Mouse (Mus musculus): ENCODE results near the gene Fads2. TPM values are rescaled to one million over a fixed set of nuclear protein-coding genes. Genes with fewer than 3 reads are reported as not detected.

Fads2 gene
- polyA plus RNA-seq, 2 experiments, result 22.7 to 41.9 TPM

GRCm38 (mm10) chr19:10080384-10080783 is 21.2 kb downstream of the Fads2 start:
- DNase-seq (ENCODE audit: low read depth in 3 of 3, low spot score in 3 of 3) (no peak), ATAC-seq (ENCODE audit: insufficient read depth) (no peak)
- TF ChIP-seq CTCF (IDR thresholded peaks at IDR 0.05; ENCODE audit: low read depth), result no peak
- no peak for TF ChIP-seq EP300 (IDR thresholded peaks at IDR 0.05; ENCODE audit: low read depth)
- Histone ChIP-seq H3K4me1 (replicated peaks; ENCODE audit: control insufficient read depth in 2 of 2, insufficient read depth in 2 of 2, low read length in 1 of 2) (no peaks in the 10 kb centered on the region), H3K36me3 (replicated peaks; ENCODE audit: control insufficient read depth, insufficient read depth, low read depth) (peaks cover 42% of the 10 kb centered on the region), H3K27ac (no peak overlapping the region), H3K4me3 (ENCODE audit: insufficient read depth in 1 of 2, low read depth in 2 of 2, low read length in 2 of 2) (no peak overlapping the region), H3K27me3 (ENCODE audit: control insufficient read depth, insufficient read depth, low read length) (no peaks in the 10 kb centered on the region), H3K9me3 (ENCODE audit: control insufficient read depth, low read length) (no peaks in the 10 kb centered on the region), H3K9ac (replicated peaks) (no peak overlapping the region), H3K4me2 (ENCODE audit: low read depth) (no peak overlapping the region)
- 86% methylated on average over 7 of the region's 7 CpGs for WGBS (ENCODE audit: insufficient replicate concordance)

- Histone ChIP-seq H3K4me2 (ENCODE audit: low read depth) (no peak overlapping the region), H3K9ac (replicated peaks) (no peak overlapping the region), H3K9me3 (ENCODE audit: control insufficient read depth, low read length) (no peaks in the 10 kb centered on the region), H3K27ac (no peak overlapping the region), H3K4me1 (replicated peaks; ENCODE audit: control insufficient read depth in 2 of 2, insufficient read depth in 2 of 2, low read length in 1 of 2) (no peaks in the 10 kb centered on the region), H3K4me3 (ENCODE audit: insufficient read depth in 1 of 2, low read depth in 2 of 2, low read length in 2 of 2) (no peak overlapping the region), H3K27me3 (ENCODE audit: control insufficient read depth, insufficient read depth, low read length) (no peaks in the 10 kb centered on the region), H3K36me3 (replicated peaks; ENCODE audit: control insufficient read depth, insufficient read depth, low read depth) (peaks cover 50% of the 10 kb centered on the region)
- TF ChIP-seq CTCF (IDR thresholded peaks at IDR 0.05; ENCODE audit: low read depth) (no peak), EP300 (IDR thresholded peaks at IDR 0.05; ENCODE audit: low read depth) (no peak)
- WGBS (ENCODE audit: insufficient replicate concordance), result 79% methylated on average over 6 of the region's 6 CpGs
- DNase-seq (ENCODE audit: low read depth in 3 of 3, low spot score in 3 of 3) (no peak), ATAC-seq (ENCODE audit: insufficient read depth) (no peak)
Observed at GRCm38 (mm10) chr19:10078392-10078791, 23.2 kb downstream of the Fads2 start.

GRCm38 (mm10) chr19:10073145-10073544 is 28.4 kb downstream of the Fads2 start:
- Histone ChIP-seq H3K4me1 (replicated peaks; ENCODE audit: control insufficient read depth in 2 of 2, insufficient read depth in 2 of 2, low read length in 1 of 2) (no peaks in the 10 kb centered on the region), H3K9me3 (ENCODE audit: control insufficient read depth, low read length) (no peaks in the 10 kb centered on the region), H3K27me3 (ENCODE audit: control insufficient read depth, insufficient read depth, low read length) (no peaks in the 10 kb centered on the region), H3K4me2 (ENCODE audit: low read depth) (no peak overlapping the region), H3K9ac (replicated peaks) (no peak overlapping the region), H3K36me3 (replicated peaks; ENCODE audit: control insufficient read depth, insufficient read depth, low read depth) (peaks cover 37% of the 10 kb centered on the region), H3K27ac (no peak overlapping the region), H3K4me3 (ENCODE audit: insufficient read depth in 1 of 2, low read depth in 2 of 2, low read length in 2 of 2) (no peak overlapping the region)
- 73% methylated on average over 5 of the region's 5 CpGs for WGBS (ENCODE audit: insufficient replicate concordance)
- ATAC-seq (ENCODE audit: insufficient read depth), result no peak
- TF ChIP-seq EP300 (IDR thresholded peaks at IDR 0.05; ENCODE audit: low read depth) (no peak), CTCF (IDR thresholded peaks at IDR 0.05; ENCODE audit: low read depth) (no peak)
- DNase-seq (ENCODE audit: low read depth in 3 of 3, low spot score in 3 of 3), result no peak

DNA sequence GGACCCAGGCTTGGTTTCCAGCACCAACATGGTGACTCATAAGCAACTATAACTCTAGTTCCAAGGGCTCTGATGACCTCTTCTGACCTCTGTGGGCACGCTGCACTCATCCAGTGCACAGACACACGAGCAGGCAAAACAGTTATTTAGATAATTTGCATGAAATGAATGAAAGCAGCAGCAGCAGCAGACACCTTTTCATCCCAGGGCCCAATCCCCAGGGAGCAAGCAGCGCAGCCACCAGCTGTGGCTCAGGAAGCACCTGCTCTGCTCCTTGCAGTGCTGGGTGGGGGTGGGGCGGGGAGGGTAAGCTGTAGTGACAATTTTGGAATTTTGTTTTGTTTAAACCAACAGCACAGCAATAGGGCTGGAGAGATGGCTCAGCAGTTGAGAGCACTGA is 29.7 kb downstream of the Fads2 start:
- ATAC-seq (ENCODE audit: insufficient read depth) (no peak), DNase-seq (ENCODE audit: low read depth in 3 of 3, low spot score in 3 of 3) (no peak)
- H3K9me3 ChIP-seq (ENCODE audit: control insufficient read depth, low read length), result no peaks in the 10 kb centered on the region
- TF ChIP-seq CTCF (IDR thresholded peaks at IDR 0.05; ENCODE audit: low read depth), result no peak
- no peak for TF ChIP-seq EP300 (IDR thresholded peaks at IDR 0.05; ENCODE audit: low read depth)
- H3K27me3 ChIP-seq (ENCODE audit: control insufficient read depth, insufficient read depth, low read length), result no peaks in the 10 kb centered on the region
- H3K4me1 ChIP-seq (replicated peaks; ENCODE audit: control insufficient read depth in 2 of 2, insufficient read depth in 2 of 2, low read length in 1 of 2), result no peaks in the 10 kb centered on the region; a peak in 1 of 4 replicates
- H3K4me2 ChIP-seq (ENCODE audit: low read depth), result no peak overlapping the region
- WGBS (ENCODE audit: insufficient replicate concordance), result 68% methylated on average over 4 of the region's 4 CpGs
- H3K9ac ChIP-seq (replicated peaks), result no peak overlapping the region
- no peak overlapping the region for H3K27ac ChIP-seq
- no peak overlapping the region for H3K4me3 ChIP-seq (ENCODE audit: insufficient read depth in 1 of 2, low read depth in 2 of 2, low read length in 2 of 2)
- H3K36me3 ChIP-seq (replicated peaks; ENCODE audit: control insufficient read depth, insufficient read depth, low read depth), result peaks cover 35% of the 10 kb centered on the region

DNA sequence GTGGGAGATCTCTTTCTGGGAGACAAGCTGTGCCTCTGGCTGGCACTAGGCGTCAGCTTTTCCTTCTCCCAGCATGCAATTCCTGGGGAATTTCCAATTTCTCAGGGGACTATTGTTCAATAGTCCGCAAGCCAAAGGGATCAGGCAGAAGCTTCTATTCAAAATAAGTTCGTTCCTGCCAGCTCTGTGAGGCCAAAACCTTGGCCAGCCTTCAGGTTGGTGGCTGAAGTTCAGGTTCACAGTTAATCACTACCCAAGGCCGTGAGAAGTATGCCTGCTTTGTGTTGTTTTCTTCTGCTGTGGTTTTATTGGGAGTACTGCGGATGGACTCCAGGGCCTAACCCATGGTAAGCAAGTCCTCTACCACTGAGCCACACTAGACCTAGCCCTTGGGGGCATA is 30.4 kb downstream of the Fads2 start:
- ATAC-seq (ENCODE audit: insufficient read depth) (no peak), DNase-seq (ENCODE audit: low read depth in 3 of 3, low spot score in 3 of 3) (no peak)
- H3K27ac ChIP-seq, result no peak overlapping the region
- WGBS (ENCODE audit: insufficient replicate concordance), result 74% methylated on average over 5 of the region's 5 CpGs
- H3K4me2 ChIP-seq (ENCODE audit: low read depth), result no peak overlapping the region
- H3K9me3 ChIP-seq (ENCODE audit: control insufficient read depth, low read length), result no peaks in the 10 kb centered on the region
- H3K9ac ChIP-seq (replicated peaks), result no peak overlapping the region
- H3K36me3 ChIP-seq (replicated peaks; ENCODE audit: control insufficient read depth, insufficient read depth, low read depth), result peaks cover 29% of the 10 kb centered on the region
- no peaks in the 10 kb centered on the region for H3K27me3 ChIP-seq (ENCODE audit: control insufficient read depth, insufficient read depth, low read length)
- H3K4me1 ChIP-seq (replicated peaks; ENCODE audit: control insufficient read depth in 2 of 2, insufficient read depth in 2 of 2, low read length in 1 of 2), result peaks cover 0 to 4% of the 10 kb centered on the region in 2 experiments; a peak in 3 of 4 replicates
- TF ChIP-seq EP300 (IDR thresholded peaks at IDR 0.05; ENCODE audit: low read depth) (no peak), CTCF (IDR thresholded peaks at IDR 0.05; ENCODE audit: low read depth) (no peak)
- H3K4me3 ChIP-seq (ENCODE audit: insufficient read depth in 1 of 2, low read depth in 2 of 2, low read length in 2 of 2), result no peak overlapping the region

Data from liver, embryonic 14.5 days (tissue).